Mouse (Mus musculus): Measurements from ENCODE around the gene Bst2. TPM values are rescaled to one million over a fixed set of nuclear protein-coding genes. Genes with fewer than 3 reads are reported as not detected.

Bst2 gene
- polyA plus RNA-seq, 1 experiment from 2014 or later = 12.3 TPM

- Histone ChIP-seq H3K4me3 (ENCODE audit: low read length) (no peak overlapping the region; the same call in 1 of the 2 replicates), H3K9ac (ENCODE audit: low read depth, low read length) (peak overlapping the region; percentile 22; the same call in 1 of the 2 replicates), H3K4me1 (ENCODE audit: control insufficient read depth, insufficient read depth, low read depth, low read length) (peaks cover 32% of the 10 kb centered on the region), H3K27me3 (replicated peaks; ENCODE audit: control insufficient read depth, insufficient read depth, low read length) (no peaks in the 10 kb centered on the region), H3K9me3 (ENCODE audit: control insufficient read depth, low read length) (no peaks in the 10 kb centered on the region), H3K36me3 (ENCODE audit: control insufficient read depth, insufficient read depth, low read length) (no peaks in the 10 kb centered on the region), H3K27ac (ENCODE audit: low read depth, low read length) (peak overlapping the region; percentile 70), H3K4me2 (ENCODE audit: low read length) (peak overlapping the region; percentile 9; the same call in 1 of the 2 replicates)
- WGBS = 60% methylated on average over 9 of the region's 9 CpGs
- peak; percentile 2; the same call in 1 of the 2 replicates for ATAC-seq
Measured at GRCm38 (mm10) chr8:71572847-71573633, 35.8 kb upstream of the Bst2 start.

- Histone ChIP-seq H3K27ac (ENCODE audit: low read depth, low read length) (peak overlapping the region; percentile 70), H3K4me2 (ENCODE audit: low read length) (peak overlapping the region; percentile 69), H3K27me3 (replicated peaks; ENCODE audit: control insufficient read depth, insufficient read depth, low read length) (no peaks in the 10 kb centered on the region), H3K4me1 (ENCODE audit: control insufficient read depth, insufficient read depth, low read depth, low read length) (peaks cover 32% of the 10 kb centered on the region), H3K4me3 (ENCODE audit: low read length) (peak overlapping the region; percentile 2; the same call in 1 of the 2 replicates), H3K9me3 (ENCODE audit: control insufficient read depth, low read length) (no peaks in the 10 kb centered on the region), H3K36me3 (ENCODE audit: control insufficient read depth, insufficient read depth, low read length) (no peaks in the 10 kb centered on the region), H3K9ac (ENCODE audit: low read depth, low read length) (no peak overlapping the region)
- ATAC-seq = no peak
- 83% methylated on average over 2 of the region's 2 CpGs for WGBS
Measured at GRCm38 (mm10) chr8:71572077-71572476, 34.8 kb upstream of the Bst2 start.

- H3K4me1 ChIP-seq (ENCODE audit: control insufficient read depth, insufficient read depth, low read depth, low read length) = peaks cover 32% of the 10 kb centered on the region
- H3K27ac ChIP-seq (ENCODE audit: low read depth, low read length) = peak overlapping the region; percentile 90
- WGBS = 1% methylated on average over 41 of the region's 41 CpGs
- peak overlapping the region; percentile 77 for H3K9ac ChIP-seq (ENCODE audit: low read depth, low read length)
- H3K27me3 ChIP-seq (replicated peaks; ENCODE audit: control insufficient read depth, insufficient read depth, low read length) = 0 out of 2 replicates have a peak, but pooled peaks cover 3% of the 10 kb centered on the region
- peak overlapping the region; percentile 69 for H3K4me2 ChIP-seq (ENCODE audit: low read length)
- H3K36me3 ChIP-seq (ENCODE audit: control insufficient read depth, insufficient read depth, low read length) = no peaks in the 10 kb centered on the region
- peak overlapping the region; percentile 68 for H3K4me3 ChIP-seq (ENCODE audit: low read length)
- no peaks in the 10 kb centered on the region for H3K9me3 ChIP-seq (ENCODE audit: control insufficient read depth, low read length)
- ATAC-seq = peak; percentile 91
Measured at GRCm38 (mm10) chr8:71570291-71570954, 33.2 kb upstream of the Bst2 start.

- no peaks in the 10 kb centered on the region for H3K36me3 ChIP-seq (ENCODE audit: control insufficient read depth, insufficient read depth, low read length)
- H3K27ac ChIP-seq (ENCODE audit: low read depth, low read length) = peak overlapping the region; percentile 90
- H3K9ac ChIP-seq (ENCODE audit: low read depth, low read length) = peak overlapping the region; percentile 77
- H3K27me3 ChIP-seq (replicated peaks; ENCODE audit: control insufficient read depth, insufficient read depth, low read length) = 0 out of 2 replicates have a peak, but pooled peaks cover 4% of the 10 kb centered on the region
- peak overlapping the region; percentile 68 for H3K4me3 ChIP-seq (ENCODE audit: low read length)
- WGBS = under 1% methylated on average over 51 of the region's 51 CpGs
- peaks cover 32% of the 10 kb centered on the region for H3K4me1 ChIP-seq (ENCODE audit: control insufficient read depth, insufficient read depth, low read depth, low read length)
- H3K9me3 ChIP-seq (ENCODE audit: control insufficient read depth, low read length) = no peaks in the 10 kb centered on the region
- peak; percentile 83 for ATAC-seq
- peak overlapping the region; percentile 69 for H3K4me2 ChIP-seq (ENCODE audit: low read length)
Measured at GRCm38 (mm10) chr8:71569366-71570290, 32.4 kb upstream of the Bst2 start.

- ATAC-seq = no peak
- H3K4me3 ChIP-seq (ENCODE audit: low read length) = peak overlapping the region; percentile 68
- peak overlapping the region; percentile 69 for H3K4me2 ChIP-seq (ENCODE audit: low read length)
- peaks cover 32% of the 10 kb centered on the region for H3K4me1 ChIP-seq (ENCODE audit: control insufficient read depth, insufficient read depth, low read depth, low read length)
- peaks cover 2% of the 10 kb centered on the region; the same call in 1 of the 2 replicates for H3K9me3 ChIP-seq (ENCODE audit: control insufficient read depth, low read length)
- H3K36me3 ChIP-seq (ENCODE audit: control insufficient read depth, insufficient read depth, low read length) = no peaks in the 10 kb centered on the region
- 0 out of 2 replicates have a peak, but pooled peaks cover 4% of the 10 kb centered on the region for H3K27me3 ChIP-seq (replicated peaks; ENCODE audit: control insufficient read depth, insufficient read depth, low read length)
- peak overlapping the region; percentile 77 for H3K9ac ChIP-seq (ENCODE audit: low read depth, low read length)
- 16% methylated on average over 6 of the region's 6 CpGs for WGBS
- H3K27ac ChIP-seq (ENCODE audit: low read depth, low read length) = peak overlapping the region; percentile 90
Measured at GRCm38 (mm10) chr8:71568941-71569340, 31.7 kb upstream of the Bst2 start.

- H3K9ac ChIP-seq (ENCODE audit: low read depth, low read length) = peak within 1 kb of the TSS; percentile 77
- no peaks in the 10 kb centered on the region for H3K36me3 ChIP-seq (ENCODE audit: control insufficient read depth, insufficient read depth, low read length)
- peak within 1 kb of the TSS; percentile 68 for H3K4me3 ChIP-seq (ENCODE audit: low read length)
- H3K27me3 ChIP-seq (replicated peaks; ENCODE audit: control insufficient read depth, insufficient read depth, low read length) = peaks cover 4% of the 10 kb centered on the region; the same call in 1 of the 2 replicates
- peak within 1 kb of the TSS; percentile 90 for H3K27ac ChIP-seq (ENCODE audit: low read depth, low read length)
- H3K9me3 ChIP-seq (ENCODE audit: control insufficient read depth, low read length) = peaks cover 2% of the 10 kb centered on the region; the same call in 1 of the 2 replicates
- peak; percentile 13 for ATAC-seq
- peak within 1 kb of the TSS; percentile 69 for H3K4me2 ChIP-seq (ENCODE audit: low read length)
- peaks cover 32% of the 10 kb centered on the region for H3K4me1 ChIP-seq (ENCODE audit: control insufficient read depth, insufficient read depth, low read depth, low read length)
- 8% methylated on average over 13 of the region's 13 CpGs for WGBS
Measured at GRCm38 (mm10) chr8:71568387-71568937, 31.2 kb upstream of the Bst2 start, which contains the start of gene Slc27a1. TSS of gene Slc27a1 (plus strand) at chr8:71568882.

- WGBS = 70% methylated on average over 7 of the region's 7 CpGs
- H3K9me3 ChIP-seq (ENCODE audit: control insufficient read depth, low read length) = peaks cover 2% of the 10 kb centered on the region; the same call in 1 of the 2 replicates
- no peak for ATAC-seq
- H3K4me3 ChIP-seq (ENCODE audit: low read length) = no peak overlapping the region
- no peak overlapping the region for H3K27ac ChIP-seq (ENCODE audit: low read depth, low read length)
- H3K9ac ChIP-seq (ENCODE audit: low read depth, low read length) = no peak overlapping the region
- no peak overlapping the region for H3K4me2 ChIP-seq (ENCODE audit: low read length)
- peaks cover 11% of the 10 kb centered on the region for H3K27me3 ChIP-seq (replicated peaks; ENCODE audit: control insufficient read depth, insufficient read depth, low read length)
- no peaks in the 10 kb centered on the region for H3K36me3 ChIP-seq (ENCODE audit: control insufficient read depth, insufficient read depth, low read length)
- H3K4me1 ChIP-seq (ENCODE audit: control insufficient read depth, insufficient read depth, low read depth, low read length) = peaks cover 27% of the 10 kb centered on the region
Measured at GRCm38 (mm10) chr8:71567587-71567986, 30.3 kb upstream of the Bst2 start.

- no peak for ATAC-seq
- Histone ChIP-seq H3K4me2 (ENCODE audit: low read length) (no peak within 1 kb of the TSS), H3K4me3 (ENCODE audit: low read length) (no peak within 1 kb of the TSS), H3K36me3 (ENCODE audit: control insufficient read depth, insufficient read depth, low read length) (no peaks in the 10 kb centered on the region), H3K27me3 (replicated peaks; ENCODE audit: control insufficient read depth, insufficient read depth, low read length) (peaks cover 22% of the 10 kb centered on the region), H3K9ac (ENCODE audit: low read depth, low read length) (no peak within 1 kb of the TSS), H3K27ac (ENCODE audit: low read depth, low read length) (no peak within 1 kb of the TSS), H3K4me1 (ENCODE audit: control insufficient read depth, insufficient read depth, low read depth, low read length) (peaks cover 20% of the 10 kb centered on the region), H3K9me3 (ENCODE audit: control insufficient read depth, low read length) (peaks cover 2% of the 10 kb centered on the region; the same call in 1 of the 2 replicates)
- 79% methylated on average over 3 of the region's 3 CpGs for WGBS
Measured at GRCm38 (mm10) chr8:71566501-71566900, 29.2 kb upstream of the Bst2 start, which contains the start of gene Nxnl1. TSS of gene Nxnl1 (minus strand) at chr8:71566601.

Measured in hindbrain, embryonic 16.5 days (tissue).